Mouse (Mus musculus) lung, postnatal 0 days (tissue): ENCODE results near the gene Gpr84.

Source experiments
- CTCF ChIP-seq: IDR thresholded peaks from 2 replicates; pipeline ENCODE4 v1.5.1; 2016; ENCODE audit warnings: antibody characterized with exemption, mild to moderate bottlenecking
- EP300 ChIP-seq: IDR thresholded peaks from 2 replicates; pipeline ENCODE4 v1.6.1; 2016; ENCODE audit warnings: antibody characterized with exemption, mild to moderate bottlenecking, control low read depth

DNA sequence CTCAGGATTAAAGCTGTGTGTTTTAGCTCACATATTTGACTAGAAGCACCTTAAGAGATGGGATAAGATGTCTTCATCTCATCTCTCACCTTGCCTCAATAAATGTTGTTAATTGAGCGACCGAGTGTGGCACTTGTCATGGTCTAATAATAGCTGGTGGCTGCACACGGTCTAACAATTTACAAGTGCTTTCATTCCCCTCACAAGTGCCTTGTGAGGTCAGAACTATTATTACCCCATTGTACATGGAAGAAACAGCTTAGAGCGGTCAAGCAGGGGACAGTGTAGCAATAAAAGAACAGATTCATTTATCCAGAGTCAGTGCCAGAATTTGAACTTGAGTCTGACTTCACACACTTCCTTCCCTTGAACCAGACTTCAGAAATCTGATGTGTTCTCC, 45.0 kb upstream of the Gpr84 start:
- TF ChIP-seq CTCF (no peak), EP300 (no peak)
